Mouse (Mus musculus): ENCODE measurements around the gene Efs. TPM values are rescaled to one million over a fixed set of nuclear protein-coding genes. Genes with fewer than 3 reads are reported as not detected.
"Not testable (repeated sequence)": the region's sequence is repeated elsewhere in the genome, so short reads cannot be mapped to it uniquely, and the experiment has no call there.

Gene Efs
- polyA plus RNA-seq, 1 experiment from 2014 or later: 20.7 TPM

GRCm38 (mm10) chr14:54959853-54960613 is 34.1 kb upstream of the Efs start:
- not testable (repeated sequence) for H3K36me3 ChIP-seq; ATAC-seq; H3K9me3 ChIP-seq; H3K4me2 ChIP-seq (replicated peaks); H3K9ac ChIP-seq; H3K4me3 ChIP-seq (replicated peaks); H3K4me1 ChIP-seq (replicated peaks); H3K27me3 ChIP-seq (replicated peaks); H3K27ac ChIP-seq
- WGBS: 90% methylated on average over 12 of the region's 12 CpGs

GRCm38 (mm10) chr14:54959197-54959596 is 33.3 kb upstream of the Efs start:
- Histone ChIP-seq H3K4me3 (replicated peaks) (no peak overlapping the region), H3K9ac (no peak overlapping the region), H3K4me2 (replicated peaks) (no peak overlapping the region), H3K4me1 (replicated peaks) (no peaks in the 10 kb centered on the region), H3K36me3 (no peaks in the 10 kb centered on the region), H3K27ac (no peak overlapping the region), H3K27me3 (replicated peaks) (no peaks in the 10 kb centered on the region), H3K9me3 (no peaks in the 10 kb centered on the region)
- WGBS: 91% methylated on average over 3 of the region's 3 CpGs
- ATAC-seq: no peak

GRCm38 (mm10) chr14:54958503-54958902 is 32.6 kb upstream of the Efs start:
- Histone ChIP-seq H3K4me3 (replicated peaks) (no peak overlapping the region), H3K36me3 (no peaks in the 10 kb centered on the region), H3K9ac (no peak overlapping the region), H3K27ac (no peak overlapping the region), H3K9me3 (no peaks in the 10 kb centered on the region), H3K4me2 (replicated peaks) (no peak overlapping the region), H3K4me1 (replicated peaks) (no peaks in the 10 kb centered on the region), H3K27me3 (replicated peaks) (no peaks in the 10 kb centered on the region)
- no peak for ATAC-seq
- 84% methylated on average over 4 of the region's 4 CpGs for WGBS

GRCm38 (mm10) chr14:54956533-54956932 is 30.6 kb upstream of the Efs start:
- H3K4me1 ChIP-seq (replicated peaks): no peaks in the 10 kb centered on the region
- no peak for ATAC-seq
- no peaks in the 10 kb centered on the region for H3K27me3 ChIP-seq (replicated peaks)
- H3K9me3 ChIP-seq: no peaks in the 10 kb centered on the region
- no peak overlapping the region for H3K4me2 ChIP-seq (replicated peaks)
- no peak overlapping the region for H3K9ac ChIP-seq
- no peak overlapping the region for H3K27ac ChIP-seq
- WGBS: 85% methylated on average over 9 of the region's 9 CpGs
- H3K4me3 ChIP-seq (replicated peaks): no peak overlapping the region
- H3K36me3 ChIP-seq: no peaks in the 10 kb centered on the region

GRCm38 (mm10) chr14:54955481-54955880 is 29.6 kb upstream of the Efs start:
- no peaks in the 10 kb centered on the region for H3K27me3 ChIP-seq (replicated peaks)
- no peaks in the 10 kb centered on the region for H3K36me3 ChIP-seq
- ATAC-seq: no peak
- no peak overlapping the region for H3K27ac ChIP-seq
- no peak overlapping the region for H3K9ac ChIP-seq
- H3K4me3 ChIP-seq (replicated peaks): no peak overlapping the region
- no peaks in the 10 kb centered on the region for H3K4me1 ChIP-seq (replicated peaks)
- WGBS: 87% methylated on average over 3 of the region's 3 CpGs
- no peak overlapping the region for H3K4me2 ChIP-seq (replicated peaks)
- no peaks in the 10 kb centered on the region for H3K9me3 ChIP-seq

GRCm38 (mm10) chr14:54954474-54954873 is 28.5 kb upstream of the Efs start:
- no peaks in the 10 kb centered on the region for H3K9me3 ChIP-seq
- no peaks in the 10 kb centered on the region for H3K36me3 ChIP-seq
- no peaks in the 10 kb centered on the region for H3K4me1 ChIP-seq (replicated peaks)
- ATAC-seq: no peak
- H3K27ac ChIP-seq: no peak overlapping the region
- WGBS: 80% methylated on average over 3 of the region's 3 CpGs
- H3K4me3 ChIP-seq (replicated peaks): no peak overlapping the region
- no peak overlapping the region for H3K4me2 ChIP-seq (replicated peaks)
- no peak overlapping the region for H3K9ac ChIP-seq
- no peaks in the 10 kb centered on the region for H3K27me3 ChIP-seq (replicated peaks)

- H3K4me1 ChIP-seq (replicated peaks): no peaks in the 10 kb centered on the region
- WGBS: 89% methylated on average over 8 of the region's 8 CpGs
- no peaks in the 10 kb centered on the region for H3K9me3 ChIP-seq
These were observed 27.8 kb upstream of the Efs start for GRCm38 (mm10) chr14:54953664-54954206.

GRCm38 (mm10) chr14:54951587-54951986 is 25.7 kb upstream of the Efs start:
- Histone ChIP-seq H3K27ac (no peak overlapping the region), H3K4me2 (replicated peaks) (no peak overlapping the region), H3K4me3 (replicated peaks) (no peak overlapping the region), H3K36me3 (no peaks in the 10 kb centered on the region), H3K27me3 (replicated peaks) (no peaks in the 10 kb centered on the region), H3K4me1 (replicated peaks) (no peaks in the 10 kb centered on the region), H3K9ac (no peak overlapping the region), H3K9me3 (no peaks in the 10 kb centered on the region)
- no peak for ATAC-seq
- 86% methylated on average over 6 of the region's 6 CpGs for WGBS

More at GRCm38 (mm10) chr14:54953664-54954206, 27.8 kb upstream of the Efs start:
- no peak for ATAC-seq
- no peak overlapping the region for H3K4me2 ChIP-seq (replicated peaks)
- no peak overlapping the region for H3K27ac ChIP-seq
- H3K36me3 ChIP-seq: no peaks in the 10 kb centered on the region
- H3K27me3 ChIP-seq (replicated peaks): no peaks in the 10 kb centered on the region
- H3K4me3 ChIP-seq (replicated peaks): no peak overlapping the region
- H3K9ac ChIP-seq: no peak overlapping the region

GRCm38 (mm10) chr14:54950493-54950892 is 24.6 kb upstream of the Efs start:
- no peaks in the 10 kb centered on the region for H3K9me3 ChIP-seq
- no peak overlapping the region for H3K4me2 ChIP-seq (replicated peaks)
- H3K9ac ChIP-seq: no peak overlapping the region
- no peak overlapping the region for H3K4me3 ChIP-seq (replicated peaks)
- H3K36me3 ChIP-seq: no peaks in the 10 kb centered on the region
- 63% methylated on average over 12 of the region's 12 CpGs for WGBS
- ATAC-seq: no peak
- no peak overlapping the region for H3K27ac ChIP-seq
- no peaks in the 10 kb centered on the region for H3K27me3 ChIP-seq (replicated peaks)
- no peaks in the 10 kb centered on the region for H3K4me1 ChIP-seq (replicated peaks)

- Histone ChIP-seq H3K4me2 (replicated peaks) (no peak overlapping the region), H3K27ac (no peak overlapping the region), H3K9ac (no peak overlapping the region), H3K36me3 (no peaks in the 10 kb centered on the region), H3K4me3 (replicated peaks) (no peak overlapping the region), H3K4me1 (replicated peaks) (no peaks in the 10 kb centered on the region), H3K27me3 (replicated peaks) (no peaks in the 10 kb centered on the region), H3K9me3 (no peaks in the 10 kb centered on the region)
- WGBS: 84% methylated on average over 9 of the region's 9 CpGs
- ATAC-seq: no peak
These were observed 22.9 kb upstream of the Efs start for GRCm38 (mm10) chr14:54948781-54949180.

GRCm38 (mm10) chr14:54947008-54947407 is 21.1 kb upstream of the Efs start:
- WGBS: 93% methylated on average over 11 of the region's 11 CpGs
- H3K4me2 ChIP-seq (replicated peaks); ATAC-seq; H3K4me3 ChIP-seq (replicated peaks); H3K27me3 ChIP-seq (replicated peaks); H3K9ac ChIP-seq; H3K9me3 ChIP-seq; H3K4me1 ChIP-seq (replicated peaks); H3K36me3 ChIP-seq; H3K27ac ChIP-seq: not testable (repeated sequence)

GRCm38 (mm10) chr14:54945975-54946704 is 20.2 kb upstream of the Efs start:
- no peak for ATAC-seq
- Histone ChIP-seq H3K36me3 (no peaks in the 10 kb centered on the region), H3K4me1 (replicated peaks) (no peaks in the 10 kb centered on the region), H3K4me2 (replicated peaks) (no peak overlapping the region), H3K27me3 (replicated peaks) (no peaks in the 10 kb centered on the region), H3K9me3 (no peaks in the 10 kb centered on the region), H3K4me3 (replicated peaks) (no peak overlapping the region), H3K27ac (no peak overlapping the region), H3K9ac (no peak overlapping the region)
- WGBS: 78% methylated on average over 19 of the region's 19 CpGs
